Mouse (Mus musculus) MN1 (cell line): Measurements from ENCODE around the gene Myo3b.

Source experiments
- DNase-seq: peaks from one replicate; pipeline ENCODE4 v3.0.0-alpha.2; 2016; ENCODE audit warnings: low spot score

The Myo3b gene

DNA sequence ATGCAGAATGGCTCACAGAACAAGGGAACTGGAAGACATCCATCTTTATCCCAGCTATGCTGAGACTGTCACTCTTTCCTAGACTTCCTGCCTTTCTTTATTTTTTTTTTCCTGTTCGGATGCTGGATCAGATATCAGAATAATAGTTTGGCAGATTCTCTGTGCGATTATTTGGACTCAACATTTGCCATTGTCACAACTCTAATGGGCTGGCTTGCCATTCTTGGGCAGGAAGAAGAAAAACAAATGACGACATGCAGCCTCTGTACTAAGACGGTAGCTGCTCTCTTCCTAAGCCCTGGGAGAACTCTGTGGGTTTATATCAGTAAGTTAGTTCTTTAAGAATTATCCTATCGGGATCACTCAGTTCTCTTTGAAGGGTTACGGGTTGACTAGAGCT is 89.7 kb downstream of the Myo3b start:
- no peak for DNase-seq

DNA sequence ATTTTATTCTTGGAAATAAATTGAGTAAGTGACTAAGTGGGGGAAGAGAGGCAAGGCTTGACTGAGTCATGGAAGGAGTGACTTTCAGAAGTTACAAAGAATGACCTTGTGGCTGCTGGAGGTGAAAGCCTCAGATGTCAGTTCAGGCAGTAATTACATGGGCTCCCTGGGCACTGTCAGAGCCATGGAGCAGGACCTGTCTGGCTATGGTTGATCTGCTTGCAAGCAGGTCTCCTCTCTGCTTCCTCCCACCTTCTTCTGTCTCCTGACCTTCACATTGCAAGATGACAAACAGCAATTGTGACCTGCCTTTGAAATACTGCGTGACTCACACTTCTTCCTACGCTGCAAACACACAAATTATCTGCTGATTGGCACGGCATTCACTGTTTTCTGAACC is 90.6 kb downstream of the Myo3b start:
- DNase-seq = no peak

DNA sequence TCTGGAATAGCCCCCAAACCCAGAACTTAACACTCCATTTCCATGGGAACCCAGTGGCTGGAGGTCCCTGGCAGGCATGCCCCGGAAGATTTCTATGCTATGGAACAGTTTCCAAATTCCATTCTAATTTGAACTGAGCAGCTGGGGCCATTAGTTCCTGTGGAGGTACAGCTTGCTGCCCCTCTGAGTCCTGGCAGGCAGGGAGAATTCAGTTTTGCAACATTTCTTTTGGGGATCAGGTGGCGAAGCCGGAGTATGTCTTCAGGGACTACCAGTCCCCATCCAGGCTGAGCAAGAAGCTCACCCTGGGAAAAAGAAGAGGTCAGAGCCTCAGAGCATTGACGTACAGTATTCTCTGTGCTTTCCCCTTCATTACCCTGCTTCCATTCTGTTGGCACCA is 94.4 kb downstream of the Myo3b start:
- DNase-seq = no peak

DNA sequence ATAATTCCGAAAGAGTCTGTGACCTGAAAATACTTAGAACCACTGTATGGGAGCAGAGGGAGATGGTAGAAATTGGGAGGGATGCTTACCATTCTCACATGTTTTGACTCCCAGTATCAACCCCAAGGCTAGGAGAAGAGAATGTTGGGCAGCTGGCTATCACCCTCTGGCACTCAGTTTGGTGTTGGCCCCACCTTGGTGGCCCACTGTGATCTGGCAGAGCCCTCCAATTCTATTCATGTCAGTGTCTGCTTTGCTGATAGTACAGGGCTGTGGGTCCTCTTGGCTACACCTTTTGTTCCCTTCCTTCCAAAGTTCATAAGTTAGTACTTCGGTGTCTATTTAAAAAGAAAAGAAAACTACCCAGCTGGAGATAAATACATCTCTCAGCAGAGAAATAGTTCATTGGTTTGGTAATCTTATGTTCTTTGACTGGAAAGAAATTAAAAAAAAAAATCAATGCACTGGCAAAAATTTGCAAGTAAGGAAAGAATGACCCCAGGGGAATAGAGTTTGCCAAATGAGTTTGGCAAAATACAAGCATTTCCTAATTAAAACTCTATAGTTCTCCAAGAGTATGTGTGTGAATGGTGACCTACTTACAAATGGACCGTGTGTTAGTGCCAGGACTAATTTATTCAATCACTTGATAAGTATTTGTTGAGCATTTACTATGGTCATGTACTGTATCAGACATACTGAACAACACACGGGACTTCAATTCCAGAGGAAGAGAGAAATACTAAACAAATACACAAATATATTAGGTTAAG is 98.5 kb downstream of the Myo3b start:
- no peak for DNase-seq

DNA sequence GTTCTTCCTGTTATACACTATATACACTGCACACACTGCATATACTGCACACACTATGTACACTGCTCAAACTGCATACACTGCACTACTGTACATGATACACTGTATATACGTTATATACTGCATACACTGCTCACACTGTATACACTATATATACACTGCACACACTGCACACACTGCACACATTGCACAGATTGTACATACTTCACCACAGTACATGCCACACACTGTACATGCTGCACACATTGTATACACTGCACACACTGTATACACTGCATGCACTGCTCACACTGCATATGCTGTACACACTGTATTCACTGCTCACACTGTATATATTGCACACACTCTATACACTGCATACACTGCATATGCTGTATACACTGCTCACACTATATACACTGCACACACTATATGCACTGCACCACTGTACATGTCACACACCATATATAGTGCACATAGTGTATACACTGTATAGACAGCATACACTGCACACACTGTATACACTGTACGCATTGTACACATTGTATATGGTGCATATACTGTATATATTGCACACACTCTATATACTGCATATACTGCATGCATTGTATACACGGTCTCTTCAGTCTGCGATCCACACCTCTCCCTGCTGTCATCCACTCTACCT is 104.7 kb downstream of the Myo3b start:
- no peak for DNase-seq

DNA sequence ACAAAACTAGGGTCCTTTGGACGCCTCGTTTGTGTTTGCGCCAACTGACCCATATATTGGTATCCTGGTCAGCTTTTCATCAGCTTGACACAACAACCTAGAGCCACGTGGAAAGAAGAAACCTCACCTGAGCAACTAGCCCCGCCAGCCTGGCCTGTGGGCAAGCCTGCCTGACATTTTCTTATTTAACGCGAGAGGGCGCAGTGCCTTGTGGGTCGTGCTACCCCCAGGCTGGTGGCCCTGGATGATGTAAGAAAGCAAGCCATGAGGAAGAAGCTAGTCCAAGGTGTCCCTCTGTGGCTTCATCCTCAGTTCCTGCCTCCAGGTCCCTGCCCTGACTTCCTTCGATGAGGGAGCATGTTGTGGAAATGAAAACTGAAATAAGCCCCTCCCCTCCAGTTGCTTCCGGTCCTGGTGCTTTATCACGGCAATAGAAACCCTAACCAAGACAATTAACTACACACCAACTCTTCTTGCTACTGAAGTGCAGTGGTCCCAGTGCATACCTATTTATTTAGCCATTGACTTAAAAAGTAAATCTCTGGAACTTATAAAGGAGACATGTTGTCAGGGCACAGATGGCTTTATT is 108.2 kb downstream of the Myo3b start:
- DNase-seq = no peak

DNA sequence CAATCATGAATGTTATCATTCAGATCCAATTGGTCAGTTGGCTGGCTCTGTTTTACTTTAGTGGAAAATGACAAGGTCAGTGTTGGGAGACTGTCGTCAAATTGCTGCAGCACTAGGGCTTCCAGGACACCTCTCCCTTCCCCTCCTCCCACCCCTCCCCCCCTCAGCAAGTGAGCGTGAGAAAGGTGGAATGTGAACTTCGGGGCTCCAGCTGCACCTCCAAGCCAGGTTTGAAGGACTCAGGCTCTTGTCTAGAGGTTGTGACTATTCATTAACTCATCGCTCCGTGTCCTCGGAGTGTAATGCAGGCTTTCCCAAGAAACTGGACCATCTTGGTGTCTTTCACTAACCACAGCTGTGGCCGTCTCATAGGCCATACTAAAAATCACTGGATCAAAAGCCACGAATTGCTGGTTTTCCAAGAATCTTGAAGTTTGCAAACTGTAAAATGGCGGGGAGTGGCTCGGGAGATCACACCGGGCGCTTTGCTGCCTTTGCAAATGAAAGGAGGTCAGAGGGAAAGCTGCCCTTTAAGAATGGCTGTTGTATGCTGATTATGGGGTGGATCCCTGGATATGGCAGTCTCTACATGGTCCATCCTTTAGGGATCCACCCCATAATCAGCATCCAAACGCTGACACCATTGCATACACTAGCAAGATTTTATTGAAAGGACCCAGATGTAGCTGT is 110.0 kb downstream of the Myo3b start:
- no peak for DNase-seq

DNA sequence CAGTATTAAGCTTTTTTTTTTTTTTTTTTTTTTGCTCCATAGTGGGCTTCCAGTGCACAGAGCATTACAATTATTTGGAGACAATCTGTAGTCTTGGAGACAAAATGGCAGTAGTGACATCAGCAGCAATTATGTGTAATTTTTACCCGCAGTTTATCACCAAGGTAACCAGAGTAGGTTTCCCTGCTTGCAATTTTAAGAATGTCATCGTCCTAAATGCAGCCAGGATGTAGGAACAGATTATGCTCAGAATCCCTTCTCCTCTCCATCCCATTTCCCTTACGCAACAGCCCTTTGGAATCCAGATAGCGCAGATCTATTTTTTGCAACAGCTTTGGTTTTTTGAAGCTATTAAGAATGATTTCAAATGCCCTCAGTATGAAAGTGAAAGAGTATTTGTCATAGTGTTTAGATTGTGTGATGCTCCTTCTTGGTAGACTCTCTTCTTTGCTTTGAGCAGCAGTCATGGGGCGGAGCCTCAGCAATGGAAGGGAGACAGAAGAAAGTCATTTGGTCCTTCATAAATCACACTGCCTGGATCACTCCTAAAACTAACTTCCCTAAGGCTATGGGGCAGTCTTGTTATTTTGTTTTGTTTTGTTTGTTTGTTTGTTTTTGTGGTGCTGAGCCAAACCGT is 111.6 kb downstream of the Myo3b start:
- no peak for DNase-seq

DNA sequence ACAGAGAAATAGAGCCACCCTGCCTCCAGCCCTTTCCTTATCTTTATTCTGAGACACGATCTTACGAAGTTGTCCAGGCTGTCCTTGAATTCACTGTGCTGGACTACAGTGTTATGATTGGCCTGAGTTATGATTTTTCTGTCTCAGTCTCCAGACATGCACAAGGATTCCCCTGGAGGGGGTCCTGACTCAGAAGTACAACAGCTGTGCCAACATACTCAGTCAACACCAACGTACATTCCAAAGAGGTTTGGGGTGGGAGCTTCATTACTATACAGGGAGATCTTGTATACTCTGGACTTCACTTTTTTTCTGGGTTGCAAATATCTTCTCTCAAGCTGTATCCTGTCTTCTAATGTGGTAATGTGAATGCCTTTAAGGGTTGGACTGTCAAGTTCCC is 113.0 kb downstream of the Myo3b start:
- DNase-seq = no peak

DNA sequence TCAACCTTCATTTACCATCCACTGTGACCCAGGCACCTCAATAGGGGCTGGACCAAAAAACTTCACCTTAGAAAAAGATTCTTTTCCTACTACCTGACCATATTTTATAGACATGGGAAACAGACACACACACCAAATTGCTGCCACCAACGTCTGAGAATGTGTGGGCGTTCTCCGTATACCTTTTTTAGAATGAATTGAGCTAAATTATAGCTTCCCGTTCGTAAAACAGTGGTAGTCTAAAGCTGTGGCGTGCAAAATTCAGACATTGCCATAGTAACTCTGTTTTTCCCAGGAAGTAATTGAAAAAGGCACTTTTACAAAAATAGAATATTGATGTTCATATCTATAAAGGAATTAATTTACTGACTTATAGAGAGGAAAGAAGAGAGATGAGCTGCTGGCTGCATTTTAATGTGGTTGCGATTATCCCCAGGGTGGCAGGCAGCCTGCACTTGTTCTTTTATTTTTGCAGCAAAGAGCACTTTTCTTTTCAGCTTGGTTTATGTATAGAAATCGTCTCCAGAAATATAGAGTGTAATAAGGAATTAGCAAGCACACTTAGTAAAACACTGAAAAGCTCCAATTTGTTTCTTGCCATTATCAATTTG is 116.4 kb downstream of the Myo3b start:
- DNase-seq = no peak

DNA sequence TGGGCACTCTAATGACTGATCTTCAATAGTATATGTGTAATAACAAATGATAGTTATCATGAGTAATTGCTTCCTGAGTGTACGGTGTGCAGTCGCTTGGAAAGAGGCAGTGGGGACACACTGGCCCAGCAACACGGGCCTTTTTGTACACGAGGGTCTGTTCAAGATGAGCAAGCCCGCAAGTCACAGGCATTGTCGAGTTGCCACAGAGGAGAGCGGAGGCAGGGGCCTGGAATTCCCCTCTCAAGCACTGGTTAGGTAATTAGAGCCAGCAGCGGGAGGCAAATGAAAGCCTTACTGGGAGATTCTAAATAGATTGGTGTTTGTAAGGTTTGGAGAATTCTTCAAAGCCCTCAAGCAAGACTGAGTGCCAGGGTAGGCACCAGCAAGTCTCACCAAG is 120.6 kb downstream of the Myo3b start:
- no peak for DNase-seq

DNA sequence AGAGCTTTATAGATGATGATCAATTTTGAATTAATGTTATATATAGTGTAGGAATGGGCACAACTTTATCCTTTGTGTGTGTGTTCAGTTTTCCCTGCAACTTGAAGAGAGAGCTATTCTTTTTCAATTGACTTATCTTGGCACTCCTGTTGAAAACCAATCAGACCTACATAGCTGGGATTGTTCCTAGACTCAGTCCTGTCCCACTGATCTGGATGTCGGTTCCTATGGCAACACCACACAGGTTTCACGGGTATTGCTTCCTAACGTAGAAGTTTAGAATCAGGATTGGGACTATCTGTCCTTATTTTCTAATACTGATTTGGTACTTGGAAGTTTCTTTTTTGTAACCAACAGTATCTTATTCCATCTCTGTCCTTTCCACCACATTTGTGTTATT is 127.3 kb downstream of the Myo3b start:
- DNase-seq = no peak

DNA sequence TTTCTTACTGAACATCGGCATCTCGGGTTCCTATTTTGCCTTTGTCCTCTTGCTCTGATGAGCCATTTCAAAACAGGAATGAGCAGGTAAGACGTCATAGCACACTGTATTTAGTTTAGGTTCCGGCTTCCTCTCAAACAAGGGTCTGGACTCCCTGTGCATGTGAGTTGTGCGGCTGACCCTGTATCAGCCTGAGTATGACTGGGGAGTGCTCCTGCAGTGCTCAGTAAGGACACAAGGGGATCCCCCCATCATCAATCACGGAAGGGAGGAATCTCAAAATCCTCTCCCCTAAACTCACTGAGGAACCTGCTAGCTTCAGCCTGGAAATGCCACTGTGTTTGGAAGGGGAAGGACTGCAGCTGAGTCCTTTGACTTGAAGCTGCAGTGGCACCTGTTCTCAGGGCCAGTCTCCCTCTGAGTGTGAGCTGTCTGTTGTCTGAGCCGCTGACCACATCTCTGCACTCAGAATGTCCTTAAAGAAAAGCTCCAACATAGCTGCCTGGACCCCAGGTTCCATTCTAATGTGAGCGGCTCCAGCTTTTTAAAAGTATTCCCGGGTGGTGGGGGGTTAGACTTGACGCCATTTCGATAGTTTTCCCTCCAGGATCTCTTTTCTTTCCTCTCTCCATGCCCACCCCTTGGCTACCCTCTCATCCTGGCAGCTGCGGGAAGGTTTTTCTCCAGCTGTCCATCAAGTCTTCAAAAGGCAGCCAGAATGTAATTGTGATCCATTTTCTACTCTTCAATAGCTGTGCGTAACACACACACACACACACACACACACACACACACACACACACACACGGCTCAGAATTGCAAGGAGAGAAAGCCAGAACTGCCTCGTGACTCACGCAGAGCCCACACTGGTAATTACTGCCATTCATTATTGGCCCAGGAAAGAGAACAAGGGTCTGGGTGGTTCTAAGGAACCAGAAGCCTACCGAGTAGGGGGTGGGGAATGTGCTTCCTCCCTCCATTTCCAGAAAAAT is 129.3 kb downstream of the Myo3b start:
- DNase-seq = no peak

DNA sequence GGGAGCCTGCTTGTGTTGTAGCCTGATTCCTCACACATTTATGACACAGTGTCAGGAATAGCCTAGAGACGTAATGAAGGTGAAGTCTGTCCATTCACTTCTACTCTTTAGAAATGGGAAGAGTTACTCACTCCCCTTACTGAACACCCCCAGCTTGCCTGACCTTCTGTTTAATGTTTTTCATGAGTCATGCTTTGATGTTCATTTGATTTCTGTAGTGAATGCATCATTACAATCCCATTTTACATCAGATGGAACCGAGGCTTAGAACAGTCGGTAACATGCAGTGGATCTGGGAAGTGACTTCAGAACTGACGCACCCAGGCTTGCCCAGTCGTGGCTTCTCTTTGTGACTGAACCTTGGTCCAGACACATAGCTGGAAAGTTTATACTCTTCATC is 131.5 kb downstream of the Myo3b start:
- no peak for DNase-seq

DNA sequence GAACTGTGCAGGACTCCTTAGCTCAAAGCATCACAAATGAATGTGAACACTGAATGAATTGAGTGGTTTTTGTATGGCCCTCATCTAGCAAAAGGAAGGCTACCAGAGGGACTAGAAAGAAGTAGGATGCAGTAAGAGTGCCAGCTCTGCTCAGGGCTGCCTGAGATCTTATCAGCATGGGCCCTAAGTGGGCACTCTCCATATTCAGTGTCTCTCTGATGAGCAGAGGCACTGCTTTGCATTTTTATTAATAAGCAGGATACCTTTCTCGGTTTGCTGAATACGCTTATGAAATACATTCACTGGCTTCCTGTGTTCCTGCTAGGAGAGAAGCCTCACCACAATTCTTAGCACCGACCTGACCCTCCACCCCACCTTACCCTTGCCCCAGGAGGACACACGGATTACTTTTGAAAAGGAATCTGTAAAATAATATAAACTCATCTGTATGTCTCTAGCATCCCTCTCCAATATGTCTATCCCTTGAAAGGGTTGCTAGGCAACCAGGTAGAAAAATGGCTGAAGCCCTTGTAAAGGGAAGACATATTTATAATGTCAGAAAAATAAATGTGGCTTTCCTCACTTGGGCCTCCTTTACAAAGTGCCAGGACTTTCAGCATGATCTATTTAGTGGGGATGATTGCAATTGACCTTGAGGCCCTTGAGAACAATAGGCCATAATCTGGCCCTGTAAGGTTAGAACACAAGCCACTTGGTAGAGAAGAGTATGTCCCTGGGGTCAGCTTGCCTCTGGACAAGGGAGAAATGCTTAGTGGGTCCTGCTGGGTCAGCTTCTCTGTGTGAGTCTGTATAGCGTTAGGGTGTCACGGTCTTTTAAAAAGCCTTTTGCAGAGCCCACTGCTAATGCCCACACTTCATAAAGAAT is 138.1 kb downstream of the Myo3b start:
- DNase-seq = no peak

DNA sequence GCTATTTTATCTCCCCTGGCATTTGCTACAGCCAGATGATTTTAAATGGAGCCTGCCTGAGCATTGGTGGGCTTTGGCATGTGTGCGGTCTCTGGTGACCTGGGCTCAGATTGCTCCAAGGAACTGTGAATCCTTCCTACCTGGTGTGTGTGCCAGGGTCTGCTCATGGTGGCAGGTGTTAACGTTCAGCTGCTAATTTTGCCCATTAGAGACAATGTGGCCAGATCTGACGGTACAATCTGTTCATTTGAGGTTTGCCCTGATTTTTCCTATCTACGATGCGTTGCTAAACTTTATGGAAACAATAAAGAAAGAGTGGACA is 138.7 kb downstream of the Myo3b start:
- no peak for DNase-seq

DNA sequence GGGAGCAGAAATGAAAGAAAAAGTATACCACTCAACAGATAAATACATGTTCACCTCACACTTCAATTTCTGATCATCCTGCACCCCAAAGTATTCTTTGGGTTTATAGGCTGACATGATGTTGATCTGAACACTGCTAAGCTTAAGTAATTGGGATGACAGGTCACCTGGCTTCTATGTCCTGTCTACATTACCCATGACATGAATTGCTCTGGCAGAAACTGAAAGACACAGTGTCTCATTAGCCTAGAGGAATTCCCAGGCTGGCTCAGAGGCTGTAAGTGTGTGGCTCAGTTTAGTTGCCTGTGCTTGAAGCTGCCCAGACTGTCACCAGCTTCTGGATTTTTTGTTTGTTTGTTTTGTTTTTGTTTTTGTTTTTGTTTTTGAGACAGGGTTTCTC is 139.3 kb downstream of the Myo3b start:
- no peak for DNase-seq

DNA sequence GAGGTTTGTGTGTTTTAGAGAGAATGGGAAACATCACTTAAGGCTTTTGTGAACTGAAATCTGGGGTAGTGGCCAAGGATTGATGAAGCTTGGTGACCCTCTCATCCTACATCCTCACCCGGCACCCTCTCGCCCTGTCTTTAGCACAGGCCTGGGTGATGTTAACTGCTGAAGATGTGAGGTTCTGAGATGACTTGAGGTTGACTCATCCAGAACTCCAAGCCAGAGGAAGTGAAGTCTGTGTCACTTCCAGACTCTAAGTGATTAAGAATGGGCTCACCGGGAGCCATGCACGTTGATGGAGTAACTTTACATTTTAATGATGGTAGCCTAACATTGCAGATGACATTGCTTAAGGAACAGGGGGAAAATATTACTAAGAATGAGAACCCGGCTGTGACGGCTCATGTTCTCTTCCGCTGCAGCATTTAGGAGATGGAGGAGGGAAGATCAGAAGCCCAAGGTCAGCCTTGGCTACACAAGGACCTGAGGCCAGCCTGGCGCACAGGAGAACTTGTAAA is 143.3 kb downstream of the Myo3b start:
- DNase-seq = no peak

DNA sequence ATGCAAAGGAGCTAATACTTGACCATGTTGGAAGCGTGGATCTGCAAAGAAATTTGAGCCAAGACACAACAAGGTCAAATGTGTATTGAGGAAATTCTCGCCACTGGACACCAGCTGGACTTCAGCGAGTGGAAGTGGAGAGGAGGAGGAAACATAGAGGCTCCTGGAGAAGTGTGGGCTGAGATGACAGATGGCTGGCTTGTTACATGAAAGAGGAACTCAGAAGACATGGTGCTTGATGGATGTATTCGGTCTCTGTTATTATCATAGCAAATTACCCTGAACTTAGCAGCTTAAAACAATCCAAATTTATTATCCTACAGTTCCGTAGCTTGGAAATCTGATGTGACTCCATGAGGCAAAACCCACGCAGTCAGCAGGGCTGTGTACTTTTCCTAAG is 148.1 kb downstream of the Myo3b start:
- DNase-seq = no peak
